Mouse (Mus musculus) intestine, postnatal 0 days (tissue): ENCODE results near the gene Nhej1. TPM values are rescaled to one million over a fixed set of nuclear protein-coding genes. Genes with fewer than 3 reads are reported as not detected.

ENCODE experiments used
- ATAC-seq: fragments of 200-750 bp; cut with Nextera tagmentation; 2 replicates; pipeline ENCODE4 v1.8.0; 2017; ENCODE audit warnings: mild to moderate bottlenecking, moderate TSS enrichment, moderate library complexity
- H3K27ac ChIP-seq: fragments of 300-500 bp; sonication (generic); 2 replicates; pipeline ENCODE4 v1.5.1; 2014; ENCODE audit warnings: mild to moderate bottlenecking, low read depth, low read length, moderate library complexity
- H3K27me3 ChIP-seq: fragments of 300-500 bp; sonication (generic); replicated peaks from 2 replicates; pipeline ENCODE4 v1.6.1; 2014; ENCODE audit warnings: low read length, mixed read lengths; ENCODE audit not compliant: control insufficient read depth, insufficient read depth
- H3K36me3 ChIP-seq: fragments of 300-500 bp; sonication (generic); 2 replicates; pipeline ENCODE4 v1.6.1; 2014; ENCODE audit warnings: mild to moderate bottlenecking, moderate library complexity; ENCODE audit not compliant: control insufficient read depth, insufficient read depth
- H3K4me1 ChIP-seq: fragments of 300-500 bp; sonication (generic); replicated peaks from 2 replicates; pipeline ENCODE4 v1.6.1; 2014; ENCODE audit warnings: antibody characterized with exemption, low read length, mixed read lengths; ENCODE audit not compliant: control insufficient read depth, insufficient read depth
- H3K4me2 ChIP-seq: fragments of 300-500 bp; sonication (generic); replicated peaks from 2 replicates; pipeline ENCODE4 v1.6.1; 2014; ENCODE audit warnings: low read depth, mild to moderate bottlenecking, moderate library complexity
- H3K4me3 ChIP-seq: fragments of 300-500 bp; sonication (generic); 2 replicates; pipeline ENCODE4 v1.5.1; 2014; ENCODE audit warnings: low read depth, low read length
- H3K9ac ChIP-seq: fragments of 300-500 bp; sonication (generic); 2 replicates; pipeline ENCODE4 v1.6.1; 2014; ENCODE audit warnings: mild to moderate bottlenecking, low read depth, low read length
- H3K9me3 ChIP-seq: fragments of 300-500 bp; sonication (generic); 2 replicates; pipeline ENCODE4 v1.6.1; 2016; ENCODE audit warnings: mixed run types; ENCODE audit not compliant: control insufficient read depth
- CTCF ChIP-seq: sonication (generic); IDR thresholded peaks from 2 replicates; pipeline ENCODE4 v1.5.1; 2016; ENCODE audit warnings: low read depth, mild to moderate bottlenecking, control low read depth, antibody characterized with exemption, moderate library complexity
- WGBS: fragments of 180-500 bp; shearing (Covaris S2); extraction: QIAGEN DNeasy Blood & Tissue Kit; methylation state at CpG from one replicate; pipeline ENCODE4 v1.1.7; 2014; 5-methylcytosine and 5-hydroxymethylcytosine counted together
- polyA plus RNA-seq: library from polyadenylated mRNA; unstranded; fragments of >200 nt; fragmentation: Nextera tagmentation; extraction: Ambion mirVana; gene quantifications from 2 replicates; pipeline ENCODE4 v1.2.1, GENCODE M21; 2015

Nhej1 gene
- polyA plus RNA-seq, 1 experiment from 2014 or later: 5.0 TPM

GRCm38 (mm10) chr1:74961722-74962121, 163.3 kb downstream of the Nhej1 start:
- TF ChIP-seq CTCF: no peak
- Histone ChIP-seq H3K4me2 (peak overlapping the region; percentile 37), H3K4me3 (no peak overlapping the region), H3K27me3 (no peaks in the 10 kb centered on the region), H3K36me3 (no peaks in the 10 kb centered on the region), H3K4me1 (peaks cover 5% of the 10 kb centered on the region), H3K9me3 (no peaks in the 10 kb centered on the region), H3K27ac (peak overlapping the region; percentile 89), H3K9ac (no peak overlapping the region)
- ATAC-seq: peak; percentile 93
- WGBS: 40% methylated on average over 7 of the region's 7 CpGs

- peaks cover 5% of the 10 kb centered on the region for H3K4me1 ChIP-seq
- no peak for ATAC-seq
- no peaks in the 10 kb centered on the region for H3K27me3 ChIP-seq
- TF ChIP-seq CTCF: no peak
- peak overlapping the region; percentile 57 for H3K27ac ChIP-seq
- H3K36me3 ChIP-seq: no peaks in the 10 kb centered on the region
- 47% methylated on average over 7 of the region's 7 CpGs for WGBS
- H3K9ac ChIP-seq: no peak overlapping the region
- no peak overlapping the region for H3K4me2 ChIP-seq
- no peaks in the 10 kb centered on the region for H3K9me3 ChIP-seq
- H3K4me3 ChIP-seq: no peak overlapping the region
Observed at GRCm38 (mm10) chr1:74960059-74960458, 164.9 kb downstream of the Nhej1 start.

- peaks cover 38% of the 10 kb centered on the region for H3K27me3 ChIP-seq
- no peaks in the 10 kb centered on the region for H3K9me3 ChIP-seq
- peak within 1 kb of the TSS; percentile 78 for H3K4me2 ChIP-seq
- peak; percentile 84 for ATAC-seq
- peak; percentile 22; the same call in 1 of the 2 replicates for TF ChIP-seq CTCF
- H3K4me3 ChIP-seq: peak within 1 kb of the TSS; percentile 70
- H3K9ac ChIP-seq: peak within 1 kb of the TSS; percentile 84
- peaks cover 5% of the 10 kb centered on the region; the same call in 1 of the 2 replicates for H3K36me3 ChIP-seq
- WGBS: under 1% methylated on average over 54 of the region's 55 CpGs
- H3K27ac ChIP-seq: peak within 1 kb of the TSS; percentile 95
- peaks cover 3% of the 10 kb centered on the region; the same call in 1 of the 2 replicates for H3K4me1 ChIP-seq
Observed at GRCm38 (mm10) chr1:74951556-74952210, 173.3 kb downstream of the Nhej1 start, which contains the start of gene Ihh. Gene Ihh, minus strand, starts transcription at chr1:74951672.

DNA sequence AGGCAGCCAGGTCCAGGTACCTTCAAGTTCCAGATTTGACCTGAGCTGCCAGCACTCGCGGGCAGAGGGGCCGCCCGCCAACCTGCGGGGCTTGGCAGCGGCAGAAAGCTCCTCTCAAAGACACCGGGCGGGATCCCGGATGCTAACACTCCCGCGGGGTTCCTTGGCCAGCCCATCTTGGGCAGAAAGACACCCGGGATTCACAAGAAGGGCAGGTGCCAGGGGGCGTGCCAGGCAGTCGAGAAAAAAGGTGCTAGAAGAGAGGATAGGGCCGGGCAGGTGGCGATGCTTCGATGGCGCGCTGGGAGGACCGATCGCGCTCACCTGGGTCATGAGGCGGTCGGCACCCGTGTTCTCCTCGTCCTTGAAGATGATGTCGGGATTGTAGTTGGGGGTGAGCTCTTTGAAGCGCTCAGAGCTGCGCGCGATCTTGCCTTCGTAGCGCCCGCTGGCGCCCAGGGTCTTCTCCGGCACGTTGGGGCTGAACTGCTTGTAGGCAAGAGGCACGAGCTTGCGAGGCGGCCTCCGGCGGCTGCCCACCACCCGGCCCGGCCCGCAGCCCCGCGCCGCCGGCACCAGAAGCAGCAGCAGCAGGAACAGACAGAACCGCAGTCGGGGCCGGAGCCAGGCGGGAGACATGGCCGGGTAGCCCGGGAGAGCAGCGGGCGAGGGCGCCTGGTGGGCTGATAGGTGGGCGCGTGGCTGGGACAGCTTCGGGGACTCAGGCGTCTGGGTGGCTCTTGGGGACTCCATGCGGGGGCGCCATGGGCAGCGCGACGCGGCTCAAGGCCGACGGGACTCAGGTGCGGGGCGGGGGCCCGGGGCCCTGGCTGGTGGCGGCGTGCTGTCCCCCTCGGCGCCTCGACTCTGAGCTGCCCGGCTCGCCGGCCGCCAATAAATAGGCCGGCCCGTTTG, 174.2 kb downstream of the Nhej1 start:
- H3K9ac ChIP-seq: peak overlapping the region; percentile 84
- no peaks in the 10 kb centered on the region for H3K9me3 ChIP-seq
- peak overlapping the region; percentile 70 for H3K4me3 ChIP-seq
- WGBS: 1% methylated on average over 70 of the region's 84 CpGs
- peaks cover 3% of the 10 kb centered on the region; the same call in 1 of the 2 replicates for H3K4me1 ChIP-seq
- peak overlapping the region; percentile 78 for H3K4me2 ChIP-seq
- peak overlapping the region; percentile 95 for H3K27ac ChIP-seq
- TF ChIP-seq CTCF: no peak; the same call in 1 of the 2 replicates
- peaks cover 10% of the 10 kb centered on the region; the same call in 1 of the 2 replicates for H3K36me3 ChIP-seq
- peak; percentile 7; the same call in 1 of the 2 replicates for ATAC-seq
- peaks cover 38% of the 10 kb centered on the region for H3K27me3 ChIP-seq

DNA sequence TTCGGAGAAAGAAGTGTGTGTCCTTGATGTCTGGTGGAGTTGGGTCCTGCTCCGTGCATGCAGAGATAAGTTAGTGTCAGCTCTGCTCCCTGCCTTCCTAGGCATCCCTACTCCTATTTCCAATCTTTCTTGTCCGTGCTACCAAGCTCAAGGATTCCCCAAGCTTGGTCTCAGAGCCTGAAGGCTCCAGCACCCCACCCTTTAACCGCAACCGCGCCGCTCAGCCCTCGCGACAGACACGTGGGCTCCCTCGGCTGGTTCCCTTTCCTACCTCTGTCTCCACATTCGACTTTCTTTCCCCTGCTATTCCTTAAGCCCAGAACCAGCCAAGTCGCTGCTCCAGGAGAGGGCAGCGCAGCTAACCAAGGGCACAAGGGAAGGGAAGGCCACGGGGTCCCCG, 174.9 kb downstream of the Nhej1 start:
- no peak for ATAC-seq
- Histone ChIP-seq H3K4me1 (peaks cover 3% of the 10 kb centered on the region; the same call in 1 of the 2 replicates), H3K9me3 (no peaks in the 10 kb centered on the region), H3K4me2 (peak overlapping the region; percentile 78), H3K27ac (peak overlapping the region; percentile 95), H3K9ac (peak overlapping the region; percentile 84), H3K36me3 (peaks cover 16% of the 10 kb centered on the region; the same call in 1 of the 2 replicates), H3K27me3 (peaks cover 38% of the 10 kb centered on the region), H3K4me3 (peak overlapping the region; percentile 70)
- under 1% methylated on average over 16 of the region's 16 CpGs for WGBS
- no peak for TF ChIP-seq CTCF

DNA sequence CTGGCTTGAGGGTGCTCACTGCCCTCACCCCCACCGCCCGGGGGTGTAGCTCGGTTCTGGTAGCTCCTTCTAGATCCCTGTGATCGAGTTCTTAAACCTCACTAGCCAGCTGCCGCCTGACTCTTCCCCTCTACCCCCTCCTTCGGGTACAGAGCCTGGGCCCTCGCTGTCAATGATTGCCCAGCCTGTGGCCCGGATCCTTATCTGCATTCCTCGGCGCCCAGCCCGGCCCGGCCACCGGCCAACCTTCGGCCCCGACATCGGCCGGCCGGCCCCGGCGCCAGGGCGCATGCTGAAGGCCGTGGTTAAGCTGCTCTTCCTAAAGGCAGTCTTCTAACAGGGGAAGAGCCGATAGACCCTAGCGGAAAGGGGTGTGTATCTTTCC, 175.3 kb downstream of the Nhej1 start:
- peaks cover 3% of the 10 kb centered on the region; the same call in 1 of the 2 replicates for H3K4me1 ChIP-seq
- peak overlapping the region; percentile 95 for H3K27ac ChIP-seq
- H3K27me3 ChIP-seq: peaks cover 38% of the 10 kb centered on the region
- peaks cover 20% of the 10 kb centered on the region; the same call in 1 of the 2 replicates for H3K36me3 ChIP-seq
- peak overlapping the region; percentile 70 for H3K4me3 ChIP-seq
- peak overlapping the region; percentile 78 for H3K4me2 ChIP-seq
- 2% methylated on average over 24 of the region's 24 CpGs for WGBS
- peak overlapping the region; percentile 84 for H3K9ac ChIP-seq
- no peak for TF ChIP-seq CTCF
- peak; percentile 66 for ATAC-seq
- H3K9me3 ChIP-seq: no peaks in the 10 kb centered on the region
